Mouse (Mus musculus): ENCODE data around the gene Thbd. TPM values are rescaled to one million over a fixed set of nuclear protein-coding genes. Genes with fewer than 3 reads are reported as not detected.

The Thbd gene
- polyA plus RNA-seq, 1 experiment from 2014 or later: 18.3 TPM

DNA sequence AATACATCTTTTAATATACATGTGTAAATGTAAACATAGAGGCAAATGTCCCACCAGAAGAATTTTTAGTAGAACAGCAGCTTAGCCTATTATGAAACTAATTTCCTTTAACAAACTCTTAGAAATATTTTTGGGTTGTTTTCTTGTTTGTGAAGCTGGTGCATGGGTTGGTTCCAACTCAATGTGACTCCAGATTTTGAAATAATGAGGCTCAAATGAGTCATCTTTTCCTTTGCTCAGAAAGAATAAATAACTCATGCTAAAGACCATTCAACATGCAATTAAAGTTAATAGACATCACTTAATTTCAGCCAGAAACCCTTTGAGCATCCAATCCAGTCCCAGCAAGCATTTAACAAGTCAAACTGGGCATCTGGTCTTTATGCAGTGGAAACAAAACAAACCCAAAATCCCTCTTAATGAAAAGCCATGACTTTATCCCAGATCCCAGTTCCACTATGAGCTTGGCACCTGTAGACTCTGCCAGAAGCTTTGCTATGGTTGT lies 21.1 kb upstream of the Thbd start:
- Histone ChIP-seq H3K4me3 (ENCODE audit: low read depth, low read length) (no peak overlapping the region), H3K4me2 (replicated peaks; ENCODE audit: low read depth) (no peak overlapping the region), H3K9ac (ENCODE audit: low read depth, low read length) (no peak overlapping the region), H3K36me3 (ENCODE audit: control insufficient read depth, insufficient read depth) (no peaks in the 10 kb centered on the region), H3K27ac (ENCODE audit: low read depth, low read length) (no peak overlapping the region), H3K4me1 (replicated peaks; ENCODE audit: control insufficient read depth, insufficient read depth, low read length) (0 out of 2 replicates have a peak, but pooled peaks cover 3% of the 10 kb centered on the region), H3K9me3 (ENCODE audit: control insufficient read depth) (no peaks in the 10 kb centered on the region), H3K27me3 (replicated peaks; ENCODE audit: control insufficient read depth, insufficient read depth, low read length) (no peaks in the 10 kb centered on the region)
- ATAC-seq: no peak
- no peak for TF ChIP-seq CTCF (IDR thresholded peaks at IDR 0.05; ENCODE audit: low read depth)

DNA sequence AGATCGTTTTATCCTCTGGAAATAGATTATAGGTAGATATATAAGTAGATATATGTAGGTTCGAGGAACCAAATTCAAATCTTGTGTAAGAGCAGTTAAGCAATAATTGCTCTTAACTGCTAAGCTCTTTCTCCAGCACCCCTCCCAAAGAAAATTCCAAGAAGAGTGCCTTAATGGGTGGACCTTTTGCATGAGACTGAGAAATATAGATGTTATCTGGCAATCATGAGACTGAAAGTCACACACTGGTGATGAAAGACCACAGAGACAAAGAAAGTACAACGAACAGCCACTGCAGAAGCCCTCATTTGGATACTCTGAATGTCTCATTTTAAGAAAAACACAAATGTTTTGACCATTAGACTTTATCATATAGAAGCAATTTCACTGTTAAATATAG lies 20.5 kb upstream of the Thbd start:
- no peak for ATAC-seq
- no peak for TF ChIP-seq CTCF (IDR thresholded peaks at IDR 0.05; ENCODE audit: low read depth)
- Histone ChIP-seq H3K36me3 (ENCODE audit: control insufficient read depth, insufficient read depth) (no peaks in the 10 kb centered on the region), H3K27me3 (replicated peaks; ENCODE audit: control insufficient read depth, insufficient read depth, low read length) (no peaks in the 10 kb centered on the region), H3K4me1 (replicated peaks; ENCODE audit: control insufficient read depth, insufficient read depth, low read length) (0 out of 2 replicates have a peak, but pooled peaks cover 3% of the 10 kb centered on the region), H3K4me2 (replicated peaks; ENCODE audit: low read depth) (no peak overlapping the region), H3K9ac (ENCODE audit: low read depth, low read length) (no peak overlapping the region), H3K9me3 (ENCODE audit: control insufficient read depth) (no peaks in the 10 kb centered on the region), H3K27ac (ENCODE audit: low read depth, low read length) (no peak overlapping the region), H3K4me3 (ENCODE audit: low read depth, low read length) (no peak overlapping the region)
- WGBS: 53% methylated on average over 3 of the region's 3 CpGs

GRCm38 (mm10) chr2:148427553-148427952 lies 19.6 kb upstream of the Thbd start:
- no peak overlapping the region for H3K9ac ChIP-seq (ENCODE audit: low read depth, low read length)
- H3K4me3 ChIP-seq (ENCODE audit: low read depth, low read length): no peak overlapping the region
- H3K4me1 ChIP-seq (replicated peaks; ENCODE audit: control insufficient read depth, insufficient read depth, low read length): 0 out of 2 replicates have a peak, but pooled peaks cover 3% of the 10 kb centered on the region
- H3K9me3 ChIP-seq (ENCODE audit: control insufficient read depth): no peaks in the 10 kb centered on the region
- TF ChIP-seq CTCF (IDR thresholded peaks at IDR 0.05; ENCODE audit: low read depth): no peak
- H3K27ac ChIP-seq (ENCODE audit: low read depth, low read length): no peak overlapping the region
- WGBS: 67% methylated on average over 3 of the region's 3 CpGs
- no peaks in the 10 kb centered on the region for H3K36me3 ChIP-seq (ENCODE audit: control insufficient read depth, insufficient read depth)
- H3K4me2 ChIP-seq (replicated peaks; ENCODE audit: low read depth): no peak overlapping the region
- no peak for ATAC-seq
- no peaks in the 10 kb centered on the region for H3K27me3 ChIP-seq (replicated peaks; ENCODE audit: control insufficient read depth, insufficient read depth, low read length)

DNA sequence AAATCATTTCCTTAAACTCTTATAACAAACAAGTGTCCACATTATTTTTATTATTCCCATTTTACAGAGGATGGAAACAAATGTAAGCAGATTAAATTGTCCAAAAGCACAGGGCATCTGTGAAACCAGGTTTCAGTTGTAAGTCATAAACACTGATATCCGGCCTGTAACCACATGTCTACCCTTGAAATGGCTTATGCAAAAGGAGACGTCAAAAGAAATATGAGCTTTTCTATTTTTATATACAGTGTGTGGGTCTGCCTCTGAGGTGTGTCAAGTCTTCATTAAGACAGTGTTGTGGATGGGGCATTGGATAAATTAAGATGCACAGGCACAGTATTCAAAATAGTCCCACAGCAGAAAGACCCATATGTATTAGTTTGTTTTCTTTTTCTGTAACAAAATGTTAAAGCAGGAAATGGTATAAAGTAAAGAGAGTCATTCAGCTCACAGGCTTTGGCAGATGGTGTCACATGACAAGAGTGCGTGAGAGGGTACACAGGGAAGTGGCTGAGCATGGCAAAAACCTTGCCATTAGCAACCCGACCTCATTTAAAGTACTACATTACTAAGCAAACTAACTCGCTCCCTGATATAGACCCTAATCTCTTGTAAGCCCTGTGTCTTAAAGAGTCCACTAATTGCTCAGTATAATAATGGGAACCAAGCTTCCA lies 17.9 kb upstream of the Thbd start:
- Histone ChIP-seq H3K27me3 (replicated peaks; ENCODE audit: control insufficient read depth, insufficient read depth, low read length) (no peaks in the 10 kb centered on the region), H3K9me3 (ENCODE audit: control insufficient read depth) (no peaks in the 10 kb centered on the region), H3K9ac (ENCODE audit: low read depth, low read length) (no peak overlapping the region), H3K4me3 (ENCODE audit: low read depth, low read length) (no peak overlapping the region), H3K27ac (ENCODE audit: low read depth, low read length) (no peak overlapping the region), H3K4me2 (replicated peaks; ENCODE audit: low read depth) (no peak overlapping the region), H3K4me1 (replicated peaks; ENCODE audit: control insufficient read depth, insufficient read depth, low read length) (0 out of 2 replicates have a peak, but pooled peaks cover 3% of the 10 kb centered on the region), H3K36me3 (ENCODE audit: control insufficient read depth, insufficient read depth) (no peaks in the 10 kb centered on the region)
- no peak for ATAC-seq
- WGBS: 65% methylated on average over 5 of the region's 5 CpGs
- no peak for TF ChIP-seq CTCF (IDR thresholded peaks at IDR 0.05; ENCODE audit: low read depth)

DNA sequence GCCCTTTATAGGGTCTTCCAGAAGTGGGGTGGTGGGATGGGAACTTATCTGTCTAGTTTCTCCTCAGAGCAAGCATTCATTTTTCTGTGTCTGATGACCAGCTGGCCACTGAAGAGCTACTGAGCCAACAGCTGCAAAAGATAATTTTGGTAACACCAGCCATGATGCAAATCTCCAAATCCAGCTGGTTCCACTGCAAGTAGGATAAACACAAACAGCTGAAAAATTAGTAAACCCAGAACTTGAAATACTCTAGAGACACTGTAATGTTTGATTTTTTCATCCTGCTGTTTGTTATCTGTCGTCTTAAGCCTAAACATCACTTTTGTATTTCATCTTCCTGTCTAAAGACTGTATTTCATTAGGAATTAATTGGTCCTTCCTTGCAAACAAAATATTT lies 13.7 kb upstream of the Thbd start:
- H3K4me3 ChIP-seq (ENCODE audit: low read depth, low read length): no peak overlapping the region
- no peaks in the 10 kb centered on the region for H3K4me1 ChIP-seq (replicated peaks; ENCODE audit: control insufficient read depth, insufficient read depth, low read length)
- TF ChIP-seq CTCF (IDR thresholded peaks at IDR 0.05; ENCODE audit: low read depth): no peak
- no peaks in the 10 kb centered on the region for H3K9me3 ChIP-seq (ENCODE audit: control insufficient read depth)
- ATAC-seq: no peak
- H3K9ac ChIP-seq (ENCODE audit: low read depth, low read length): no peak overlapping the region
- no peaks in the 10 kb centered on the region for H3K36me3 ChIP-seq (ENCODE audit: control insufficient read depth, insufficient read depth)
- no peak overlapping the region for H3K27ac ChIP-seq (ENCODE audit: low read depth, low read length)
- WGBS: 62% methylated on average over 1 of the region's 1 CpGs
- H3K4me2 ChIP-seq (replicated peaks; ENCODE audit: low read depth): no peak overlapping the region
- no peaks in the 10 kb centered on the region for H3K27me3 ChIP-seq (replicated peaks; ENCODE audit: control insufficient read depth, insufficient read depth, low read length)

DNA sequence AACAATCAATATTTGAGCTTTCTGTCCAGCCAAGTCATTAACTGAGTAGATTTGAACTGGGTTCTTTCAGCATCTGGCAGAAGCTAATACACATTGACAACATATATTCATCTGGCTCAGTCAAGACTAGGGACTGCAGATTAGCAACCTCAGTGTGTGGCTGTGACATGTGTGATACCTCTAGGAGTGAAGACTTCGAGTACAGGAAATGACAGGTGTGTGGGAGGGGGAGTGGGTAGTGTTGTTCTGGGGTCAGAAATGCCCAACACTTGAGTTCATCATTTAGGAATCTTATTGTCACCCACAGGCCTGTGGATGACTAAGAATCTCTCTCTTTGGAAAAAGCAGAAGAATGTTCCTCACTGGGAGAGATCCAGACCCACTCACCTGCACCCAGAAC lies 13.1 kb upstream of the Thbd start:
- Histone ChIP-seq H3K4me2 (replicated peaks; ENCODE audit: low read depth) (no peak overlapping the region), H3K4me1 (replicated peaks; ENCODE audit: control insufficient read depth, insufficient read depth, low read length) (no peaks in the 10 kb centered on the region), H3K27ac (ENCODE audit: low read depth, low read length) (no peak overlapping the region), H3K36me3 (ENCODE audit: control insufficient read depth, insufficient read depth) (no peaks in the 10 kb centered on the region), H3K9me3 (ENCODE audit: control insufficient read depth) (no peaks in the 10 kb centered on the region), H3K27me3 (replicated peaks; ENCODE audit: control insufficient read depth, insufficient read depth, low read length) (no peaks in the 10 kb centered on the region), H3K9ac (ENCODE audit: low read depth, low read length) (no peak overlapping the region), H3K4me3 (ENCODE audit: low read depth, low read length) (no peak overlapping the region)
- TF ChIP-seq CTCF (IDR thresholded peaks at IDR 0.05; ENCODE audit: low read depth): no peak
- WGBS: 54% methylated on average over 1 of the region's 1 CpGs
- ATAC-seq: no peak

All from intestine, postnatal 0 days (tissue).